Mouse (Mus musculus) cerebellum, postnatal 4 days (tissue): ENCODE measurements at regions not wholly inside any gene's neighbourhood (a gene's known extent, or its start where the extent isn't known, plus 50 kb on each side); places are given as distances from the start of the nearest gene placed in this dataset.

Experiments used
- DNase-seq, 2 experiments: peaks; one replicate each; pipeline ENCODE4 v3.0.0; 2022; ENCODE audit warnings: low spot score in 2 of 2, mixed read lengths in 1 of 2

DNA sequence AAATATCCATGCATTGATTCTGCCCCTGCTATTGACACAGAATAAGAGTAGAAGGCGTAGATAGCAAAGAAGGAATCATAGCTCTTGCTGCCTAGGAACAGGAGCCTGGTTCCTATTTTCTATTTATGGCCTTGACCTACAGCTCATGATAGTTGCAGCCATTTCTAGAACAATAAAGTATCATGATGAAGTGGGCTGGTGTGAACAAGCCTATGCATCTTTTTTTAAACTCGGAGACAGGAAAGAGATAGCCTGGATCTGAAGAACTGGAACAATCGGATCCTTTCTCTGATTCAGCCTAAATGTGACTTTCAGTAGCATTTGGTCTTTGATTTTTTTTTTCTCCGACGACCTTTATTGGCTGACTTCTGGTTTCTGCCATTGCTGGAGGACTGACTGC, 541.4 kb downstream of the Galc start:
- no peak for DNase-seq
